Mouse (Mus musculus) heart, embryonic 10.5 days (tissue): ENCODE data around the gene Clmn. TPM values are rescaled to one million over a fixed set of nuclear protein-coding genes. Genes with fewer than 3 reads are reported as not detected.
A peak's percentile ranks its signal among the peaks of the same experiment; 100 is the strongest.

Source experiments
- DNase-seq: peaks from one replicate; pipeline ENCODE4 v3.0.0-alpha.2; 2017; ENCODE audit warnings: low spot score
- H3K27ac ChIP-seq: fragments of 300-500 bp; sonication (generic); 2 replicates; pipeline ENCODE4 v1.5.1; 2016; ENCODE audit warnings: mild to moderate bottlenecking
- H3K27me3 ChIP-seq: fragments of 300-500 bp; sonication (generic); 2 replicates; pipeline ENCODE4 v1.6.1; 2016; ENCODE audit warnings: mild to moderate bottlenecking; ENCODE audit not compliant: poor library complexity, insufficient read depth, severe bottlenecking
- H3K36me3 ChIP-seq: fragments of 300-500 bp; sonication (generic); 2 replicates; pipeline ENCODE4 v1.6.1; 2016; ENCODE audit warnings: mild to moderate bottlenecking, moderate library complexity
- H3K4me1 ChIP-seq: fragments of 300-500 bp; sonication (generic); 2 replicates; pipeline ENCODE4 v1.6.1; 2016; ENCODE audit warnings: mild to moderate bottlenecking
- H3K4me3 ChIP-seq: fragments of 300-500 bp; sonication (generic); 2 replicates; pipeline ENCODE4 v1.5.1; 2016; ENCODE audit warnings: mild to moderate bottlenecking, moderate library complexity
- H3K9me3 ChIP-seq: fragments of 300-500 bp; sonication (generic); 2 replicates; pipeline ENCODE4 v1.6.1; 2016; ENCODE audit warnings: mild to moderate bottlenecking, moderate library complexity
- WGBS: fragments of 180-500 bp; shearing (Covaris S2); methylation state at CpG from one replicate; pipeline ENCODE4 v1.1.7; 2016; 5-methylcytosine and 5-hydroxymethylcytosine counted together
- polyA plus RNA-seq: library from polyadenylated mRNA; unstranded; fragments of >200 nt; fragmentation: Nextera tagmentation; extraction: Ambion mirVana; gene quantifications from 2 replicates; pipeline ENCODE4 v1.2.1, GENCODE M21; 2016

Gene Clmn
- polyA plus RNA-seq, 1 experiment from 2014 or later, result 2.1 TPM

GRCm38 (mm10) chr12:104898718-104899117 is 33.8 kb upstream of the Clmn start:
- Histone ChIP-seq H3K27ac (no peak overlapping the region), H3K4me1 (peaks cover 20% of the 10 kb centered on the region), H3K4me3 (no peak overlapping the region), H3K27me3 (no peaks in the 10 kb centered on the region), H3K9me3 (no peaks in the 10 kb centered on the region), H3K36me3 (no peaks in the 10 kb centered on the region)
- DNase-seq, result no peak
- WGBS, result 65% methylated on average over 9 of the region's 9 CpGs

GRCm38 (mm10) chr12:104897051-104897618 is 32.3 kb upstream of the Clmn start:
- Histone ChIP-seq H3K9me3 (no peaks in the 10 kb centered on the region; the same call in 1 of the 2 replicates), H3K4me1 (peaks cover 20% of the 10 kb centered on the region), H3K4me3 (no peak overlapping the region), H3K27ac (peak overlapping the region; percentile 64), H3K36me3 (no peaks in the 10 kb centered on the region), H3K27me3 (no peaks in the 10 kb centered on the region)
- 59% methylated on average over 8 of the region's 8 CpGs for WGBS
- no peak for DNase-seq

GRCm38 (mm10) chr12:104896640-104897039 is 31.8 kb upstream of the Clmn start:
- Histone ChIP-seq H3K9me3 (no peaks in the 10 kb centered on the region; the same call in 1 of the 2 replicates), H3K27ac (peak overlapping the region; percentile 64), H3K36me3 (no peaks in the 10 kb centered on the region), H3K27me3 (no peaks in the 10 kb centered on the region), H3K4me3 (no peak overlapping the region), H3K4me1 (peaks cover 20% of the 10 kb centered on the region)
- DNase-seq, result no peak
- WGBS, result 68% methylated on average over 16 of the region's 16 CpGs

DNA sequence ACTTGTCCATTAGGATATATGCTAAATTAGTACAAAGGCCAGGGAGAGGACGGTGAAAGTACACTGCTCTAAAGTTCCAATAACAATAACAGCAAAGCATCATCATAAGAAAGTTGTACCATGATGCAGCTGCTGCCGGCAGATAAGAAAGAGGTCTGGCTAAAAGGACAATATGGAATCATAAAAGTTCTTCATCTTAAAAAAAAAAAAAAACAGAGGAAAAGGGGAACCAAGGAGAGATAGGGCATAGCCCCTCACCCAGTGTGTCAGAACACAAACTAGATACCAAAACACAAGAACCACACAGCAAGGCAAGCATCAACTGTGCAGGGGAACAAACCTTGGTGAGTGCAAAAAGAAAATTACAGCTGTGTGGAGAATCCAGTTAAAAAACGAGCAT is 27.4 kb upstream of the Clmn start:
- WGBS, result 85% methylated on average over 3 of the region's 3 CpGs
- Histone ChIP-seq H3K4me1 (peaks cover 12% of the 10 kb centered on the region), H3K36me3 (no peaks in the 10 kb centered on the region), H3K27ac (no peak overlapping the region), H3K9me3 (no peaks in the 10 kb centered on the region; the same call in 1 of the 2 replicates), H3K27me3 (no peaks in the 10 kb centered on the region), H3K4me3 (no peak overlapping the region)
- no peak for DNase-seq

- H3K4me3 ChIP-seq, result no peak overlapping the region
- no peak overlapping the region for H3K27ac ChIP-seq
- no peaks in the 10 kb centered on the region; the same call in 1 of the 2 replicates for H3K9me3 ChIP-seq
- no peak for DNase-seq
- H3K27me3 ChIP-seq, result no peaks in the 10 kb centered on the region
- H3K4me1 ChIP-seq, result 0 out of 2 replicates have a peak, but pooled peaks cover 4% of the 10 kb centered on the region
- WGBS, result 83% methylated on average over 8 of the region's 8 CpGs
- H3K36me3 ChIP-seq, result no peaks in the 10 kb centered on the region
These were observed 25.2 kb upstream of the Clmn start for GRCm38 (mm10) chr12:104890066-104890465.

DNA sequence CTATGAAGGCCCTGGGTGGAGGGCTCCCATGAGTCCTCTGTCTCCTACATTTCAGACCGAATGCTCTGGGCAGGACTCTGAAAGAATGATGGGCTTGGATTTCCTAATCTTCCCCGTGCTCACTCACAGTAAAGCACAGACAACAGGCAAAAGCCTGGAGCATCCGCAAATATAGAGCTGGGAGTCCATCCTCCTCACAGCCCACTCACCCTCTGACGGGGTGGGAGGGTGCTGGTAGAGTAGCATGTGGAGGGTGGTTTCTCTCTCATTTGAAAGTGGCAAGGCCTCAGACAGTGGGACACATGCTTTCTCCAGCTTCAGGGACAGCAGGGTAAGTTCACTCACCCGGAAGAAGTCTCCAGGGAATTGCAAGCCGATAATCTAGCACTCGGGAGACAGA is 21.2 kb upstream of the Clmn start:
- Histone ChIP-seq H3K4me1 (0 out of 2 replicates have a peak, but pooled peaks cover 4% of the 10 kb centered on the region), H3K27me3 (no peaks in the 10 kb centered on the region), H3K9me3 (no peaks in the 10 kb centered on the region), H3K4me3 (no peak overlapping the region), H3K27ac (no peak overlapping the region), H3K36me3 (no peaks in the 10 kb centered on the region)
- 83% methylated on average over 7 of the region's 7 CpGs for WGBS
- no peak for DNase-seq

GRCm38 (mm10) chr12:104882533-104882932 is 17.7 kb upstream of the Clmn start:
- H3K9me3 ChIP-seq, result no peaks in the 10 kb centered on the region
- H3K27me3 ChIP-seq, result no peaks in the 10 kb centered on the region
- H3K27ac ChIP-seq, result no peak overlapping the region
- 0 out of 2 replicates have a peak, but pooled peaks cover 8% of the 10 kb centered on the region for H3K4me1 ChIP-seq
- no peaks in the 10 kb centered on the region for H3K36me3 ChIP-seq
- no peak for DNase-seq
- no peak overlapping the region for H3K4me3 ChIP-seq
- WGBS, result 70% methylated on average over 5 of the region's 5 CpGs

GRCm38 (mm10) chr12:104882061-104882460 is 17.2 kb upstream of the Clmn start:
- 0 out of 2 replicates have a peak, but pooled peaks cover 8% of the 10 kb centered on the region for H3K4me1 ChIP-seq
- no peaks in the 10 kb centered on the region for H3K9me3 ChIP-seq
- H3K27ac ChIP-seq, result no peak overlapping the region
- H3K27me3 ChIP-seq, result peaks cover 3% of the 10 kb centered on the region; the same call in 1 of the 2 replicates
- no peaks in the 10 kb centered on the region for H3K36me3 ChIP-seq
- no peak overlapping the region for H3K4me3 ChIP-seq
- DNase-seq, result no peak
- WGBS, result 58% methylated on average over 2 of the region's 2 CpGs

DNA sequence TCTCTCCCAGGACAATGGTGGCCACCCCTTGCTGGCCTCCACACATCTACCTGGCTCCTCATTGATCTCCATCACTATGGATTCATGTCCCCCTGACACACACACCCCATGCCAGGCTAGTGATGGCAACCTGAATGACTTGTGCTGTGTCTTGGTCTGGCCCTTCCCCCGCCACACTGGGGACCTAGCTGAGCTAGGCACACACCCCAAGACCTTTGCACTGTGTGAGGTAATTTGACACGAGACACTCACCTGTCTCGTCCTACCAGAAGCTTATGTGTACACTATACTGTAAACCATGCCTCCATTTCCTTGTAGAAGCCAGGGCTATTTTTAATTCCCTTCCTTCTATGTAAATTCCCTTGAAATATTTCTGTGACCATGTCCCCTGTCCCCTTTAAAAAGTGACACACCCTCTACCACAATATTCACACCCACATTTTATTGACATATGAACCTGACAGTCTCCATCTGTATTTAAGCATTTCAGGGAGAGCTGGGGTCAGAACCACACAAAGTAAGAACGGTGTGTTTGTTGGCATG is 16.7 kb upstream of the Clmn start:
- Histone ChIP-seq H3K27ac (no peak overlapping the region), H3K4me3 (no peak overlapping the region), H3K36me3 (no peaks in the 10 kb centered on the region), H3K9me3 (no peaks in the 10 kb centered on the region), H3K4me1 (0 out of 2 replicates have a peak, but pooled peaks cover 8% of the 10 kb centered on the region), H3K27me3 (peaks cover 8% of the 10 kb centered on the region; the same call in 1 of the 2 replicates)
- WGBS, result 77% methylated on average over 4 of the region's 4 CpGs
- no peak for DNase-seq

DNA sequence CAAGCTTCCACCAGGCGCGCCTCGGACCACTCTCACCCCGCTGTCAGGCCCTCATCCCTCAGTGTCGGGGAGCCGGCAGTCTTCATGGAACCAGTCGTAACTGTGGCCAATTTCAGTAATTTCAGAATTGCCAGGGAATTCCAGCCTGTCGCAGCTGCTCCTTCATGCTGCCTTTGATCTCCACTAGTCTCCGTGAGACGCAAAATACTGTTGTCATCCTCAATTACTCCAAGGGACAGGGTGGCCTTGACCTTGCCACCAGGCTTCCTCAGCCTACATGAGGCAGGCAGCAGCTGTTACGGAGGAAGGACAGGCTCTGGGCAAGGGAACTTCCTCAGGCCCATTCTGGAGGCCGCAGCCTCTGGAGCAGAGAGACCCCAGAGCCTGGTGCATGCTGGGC is 15.5 kb upstream of the Clmn start:
- Histone ChIP-seq H3K9me3 (no peaks in the 10 kb centered on the region), H3K4me3 (no peak overlapping the region), H3K36me3 (no peaks in the 10 kb centered on the region), H3K27ac (no peak overlapping the region), H3K27me3 (peaks cover 18% of the 10 kb centered on the region; the same call in 1 of the 2 replicates), H3K4me1 (0 out of 2 replicates have a peak, but pooled peaks cover 8% of the 10 kb centered on the region)
- 73% methylated on average over 12 of the region's 12 CpGs for WGBS
- no peak for DNase-seq

GRCm38 (mm10) chr12:104879577-104879989 is 14.7 kb upstream of the Clmn start:
- H3K4me3 ChIP-seq, result no peak overlapping the region
- peaks cover 26% of the 10 kb centered on the region for H3K27me3 ChIP-seq
- H3K27ac ChIP-seq, result no peak overlapping the region
- DNase-seq, result no peak
- H3K36me3 ChIP-seq, result no peaks in the 10 kb centered on the region
- H3K4me1 ChIP-seq, result 0 out of 2 replicates have a peak, but pooled peaks cover 8% of the 10 kb centered on the region
- H3K9me3 ChIP-seq, result no peaks in the 10 kb centered on the region
- 58% methylated on average over 10 of the region's 10 CpGs for WGBS

DNA sequence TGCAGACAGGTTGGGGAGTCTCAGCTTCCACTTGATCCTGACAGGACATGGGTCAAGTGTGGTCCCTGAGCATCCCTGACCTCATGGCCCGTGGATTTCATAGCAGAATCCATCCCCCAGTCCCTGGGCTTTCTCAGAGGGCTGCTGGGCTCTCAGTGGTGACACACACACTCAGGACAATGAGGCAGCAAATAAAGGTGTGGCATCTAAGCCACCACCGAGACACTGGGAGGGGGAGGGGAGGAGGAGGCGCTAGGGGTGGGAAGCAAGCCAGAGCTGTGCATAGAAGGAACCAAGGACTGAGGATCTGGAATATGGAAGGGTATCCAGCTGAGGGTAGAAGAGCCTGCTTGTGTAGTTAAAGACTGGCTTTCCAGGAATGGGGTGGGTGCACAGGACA is 11.2 kb upstream of the Clmn start:
- H3K4me1 ChIP-seq, result 0 out of 2 replicates have a peak, but pooled peaks cover 8% of the 10 kb centered on the region
- no peaks in the 10 kb centered on the region for H3K36me3 ChIP-seq
- H3K9me3 ChIP-seq, result no peaks in the 10 kb centered on the region
- no peak overlapping the region for H3K27ac ChIP-seq
- H3K4me3 ChIP-seq, result no peak overlapping the region
- no peak for DNase-seq
- WGBS, result 56% methylated on average over 3 of the region's 3 CpGs
- peaks cover 32% of the 10 kb centered on the region for H3K27me3 ChIP-seq

GRCm38 (mm10) chr12:104871987-104872386 is 7.1 kb upstream of the Clmn start:
- no peak overlapping the region for H3K4me3 ChIP-seq
- H3K9me3 ChIP-seq, result no peaks in the 10 kb centered on the region
- no peak overlapping the region for H3K27ac ChIP-seq
- no peaks in the 10 kb centered on the region for H3K36me3 ChIP-seq
- no peak for DNase-seq
- H3K27me3 ChIP-seq, result peaks cover 28% of the 10 kb centered on the region
- WGBS, result 81% methylated on average over 6 of the region's 6 CpGs
- H3K4me1 ChIP-seq, result no peaks in the 10 kb centered on the region
